8 mouse cellular contexts compared by ENCODE assay signal in genomic region chr2:29802075-29802826, GRCm38 (mm10). TPM values are rescaled to one million over a fixed set of nuclear protein-coding genes. Genes with fewer than 3 reads are reported as not detected.
DNase-seq lines count a peak whose midpoint lies in the region; ATAC-seq lines count a peak whose summit lies in the region.

Gene Slc27a4, plus strand, starts transcription at chr2:29802634.

- ATAC-seq in hindbrain, embryonic 15.5 days (ENCODE audit: low FRiP score, low read depth), result peak; percentile 97

- peak within 1 kb of the TSS; percentile 69 for H3K4me3 ChIP-seq in hindbrain, embryonic 15.5 days
- peak within 1 kb of the TSS; percentile 67 for H3K4me3 ChIP-seq in macrophage (ENCODE audit: inconsistent target)

- no peaks in the 10 kb centered on the region for H3K27me3 ChIP-seq in hindbrain, embryonic 15.5 days

- DNase-seq in T-cell, adult 2 months (ENCODE audit: low spot score), result peak; percentile 94
- peak; percentile 97 for DNase-seq in cerebellum, postnatal 36 days
- DNase-seq in frontal cortex, postnatal 36 days (ENCODE audit: low spot score in 2 of 2), result peak; percentile 96 to 97
- DNase-seq in left cerebral cortex, adult 18-20 months (ENCODE audit: low spot score in 2 of 2), result peak; percentile 99
- DNase-seq in right cerebral cortex, adult 18-20 months, result peak; percentile 98
- peak; percentile 88 for DNase-seq in urinary bladder, postnatal 10 days (ENCODE audit: low spot score)

- H3K4me2 ChIP-seq in hindbrain, embryonic 15.5 days, result peak within 1 kb of the TSS; percentile 76

- H3K27ac ChIP-seq in hindbrain, embryonic 15.5 days (replicated peaks), result peak within 1 kb of the TSS; percentile 91
- H3K27ac ChIP-seq in macrophage, result no peak within 1 kb of the TSS

- peaks cover 33% of the 10 kb centered on the region for H3K36me3 ChIP-seq in hindbrain, embryonic 15.5 days
- H3K36me3 ChIP-seq in macrophage (ENCODE audit: inconsistent target), result peaks cover 19% of the 10 kb centered on the region; the same call in 1 of the 2 replicates

- H3K79me2 ChIP-seq in macrophage (ENCODE audit: inconsistent target), result no peaks in the 10 kb centered on the region

- no peaks in the 10 kb centered on the region for H3K9me3 ChIP-seq in hindbrain, embryonic 15.5 days

- WGBS in hindbrain, embryonic 15.5 days, result 5% methylated on average over 28 of the region's 28 CpGs
- 3% methylated on average over 28 of the region's 28 CpGs for WGBS in macrophage (ENCODE audit: missing documents)

- peak within 1 kb of the TSS; percentile 87 for H3K9ac ChIP-seq in hindbrain, embryonic 15.5 days

- peaks cover 18% of the 10 kb centered on the region for H3K4me1 ChIP-seq in hindbrain, embryonic 15.5 days (replicated peaks)

RNA-seq across cellular contexts. Expression of gene Slc27a4, which starts in this region (rescaled TPM):
- polyA plus RNA-seq in hindbrain, embryonic 15.5 days (2015; fragmentation: Nextera tagmentation; extraction: Ambion mirVana), result 47.2 and 50.0 TPM in 2 replicates
- 10 to 100 TPM; 72.1 to 75.8 TPM for total RNA-seq in left cerebral cortex, adult 18-20 months (2021)
- total RNA-seq in macrophage (2018; cell fraction: chromatin; rRNA removed), result 10 to 100 TPM in 7 of 26 experiments, 1 to 10 TPM in 19; 1.3 to 15.6 (median 6.1) TPM
- total RNA-seq in macrophage (2018; cell fraction: cytosol; rRNA removed), result 10 to 100 TPM in 25 of 26 experiments, 1 to 10 TPM in 1; 8.2 to 21.1 (median 13.8) TPM
- 10 to 100 TPM in 24 of 26 experiments, 1 to 10 TPM in 2; 9.0 to 23.1 (median 14.2) TPM for total RNA-seq in macrophage (2018; cell fraction: nucleus; rRNA removed)
- 11.2 to 17.7 TPM (median 17.3 TPM) in 3 replicates for polyA plus RNA-seq in macrophage (2018)
